Comparison of ENCODE assay signal across 8 mouse cellular contexts in genomic region chr12:69229251-69229650, GRCm38 (mm10). TPM values are rescaled to one million over a fixed set of nuclear protein-coding genes. Genes with fewer than 3 reads are reported as not detected.
DNase-seq lines count a peak whose midpoint lies in the region; ATAC-seq and TF ChIP-seq lines count a peak whose summit lies in the region.

No protein-coding gene starts in this region.

- TF ChIP-seq POLR2A in thymus, adult 2 months (IDR thresholded peaks at IDR 0.05; ENCODE audit: control insufficient read depth, extremely low read depth, insufficient read depth, low read length, poor library complexity) = no peak

- no peak overlapping the region for H3K4me2 ChIP-seq in liver, postnatal 0 days (ENCODE audit: low read depth, low read length)

- H3K9ac ChIP-seq in liver, postnatal 0 days (replicated peaks) = no peak overlapping the region

- WGBS in liver, postnatal 0 days (ENCODE audit: insufficient replicate concordance) = 52% methylated on average over 2 of the region's 2 CpGs
- 66% methylated on average over 2 of the region's 2 CpGs for WGBS in thymus, adult 2 months

- no peak for DNase-seq in layer of hippocampus, adult 2 months (ENCODE audit: low spot score in 2 of 2)
- no peak for DNase-seq in layer of hippocampus, postnatal 14 days (ENCODE audit: low spot score in 2 of 2)
- peak; percentile 44 for DNase-seq in MEL-GATA-1-ER (ENCODE audit: extremely low read depth, low read depth)
- DNase-seq in liver, postnatal 0 days = peak; percentile 63
- peak; percentile 22 for DNase-seq in thymus, adult 2 months
- no peak for DNase-seq in layer of hippocampus, postnatal 25 days (ENCODE audit: extremely low spot score in 1 of 2, low spot score in 1 of 2)
- no peak for DNase-seq in layer of hippocampus, adult 8-10 months (ENCODE audit: low spot score in 2 of 2)
- DNase-seq in right cerebral cortex, adult 18-20 months = no peak

- peaks cover 6% of the 10 kb centered on the region; the same call in 1 of the 2 replicates for H3K36me3 ChIP-seq in liver, postnatal 0 days (replicated peaks; ENCODE audit: insufficient read depth, low read length)
- no peaks in the 10 kb centered on the region for H3K36me3 ChIP-seq in thymus, adult 2 months (ENCODE audit: control insufficient read depth, insufficient read depth, low read length)

- H3K4me3 ChIP-seq in layer of hippocampus, adult 2 months = no peak overlapping the region
- no peak overlapping the region for H3K4me3 ChIP-seq in liver, postnatal 0 days (ENCODE audit: low read depth, low read length)
- no peak overlapping the region for H3K4me3 ChIP-seq in thymus, adult 2 months (ENCODE audit: control insufficient read depth, insufficient read depth, low read length)

- TF ChIP-seq EP300 in liver, postnatal 0 days (IDR thresholded peaks at IDR 0.05; ENCODE audit: low read depth) = no peak

- H3K4me1 ChIP-seq in liver, postnatal 0 days (ENCODE audit: insufficient read depth) = peaks cover 8% of the 10 kb centered on the region
- peaks cover 3% of the 10 kb centered on the region; the same call in 1 of the 2 replicates for H3K4me1 ChIP-seq in thymus, adult 2 months (replicated peaks; ENCODE audit: control insufficient read depth, insufficient read depth, low read length)

- TF ChIP-seq CTCF in layer of hippocampus, adult 2 months (conservative IDR thresholded peaks at IDR 0.05) = peak; percentile 42
- peak; percentile 61 for TF ChIP-seq CTCF in liver, postnatal 0 days (IDR thresholded peaks at IDR 0.05; ENCODE audit: low read depth)
- TF ChIP-seq CTCF in thymus, adult 2 months (IDR thresholded peaks at IDR 0.05; ENCODE audit: borderline replicate concordance, control insufficient read depth, extremely low read depth, insufficient read depth, low read length, poor library complexity) = no peak

- no peaks in the 10 kb centered on the region for H3K9me3 ChIP-seq in liver, postnatal 0 days (ENCODE audit: low read length)

- H3K27ac ChIP-seq in layer of hippocampus, adult 2 months = no peak overlapping the region
- H3K27ac ChIP-seq in liver, postnatal 0 days (ENCODE audit: low read depth) = no peak overlapping the region
- no peak overlapping the region for H3K27ac ChIP-seq in thymus, adult 2 months (ENCODE audit: control insufficient read depth, insufficient read depth, low read length)

- H3K27me3 ChIP-seq in liver, postnatal 0 days (ENCODE audit: insufficient read depth, low read length) = no peaks in the 10 kb centered on the region
- H3K27me3 ChIP-seq in thymus, adult 2 months (ENCODE audit: control insufficient read depth, insufficient read depth, low read length) = no peaks in the 10 kb centered on the region

- no peak for ATAC-seq in liver, postnatal 0 days

RNA-seq across cellular contexts. Expression of gene Pole2, which starts 1.3 kb away (rescaled TPM):
- total RNA-seq in layer of hippocampus, adult 2 months (2021) = under 1 TPM; 0.72 to 0.76 TPM
- total RNA-seq in layer of hippocampus, postnatal 14 days (2021) = under 1 TPM; 0.69 to 0.85 TPM
- 8.0 and 9.3 TPM in 2 replicates for polyA plus RNA-seq in liver, postnatal 0 days (2015; fragmentation: Nextera tagmentation; extraction: Ambion mirVana)
- 16.5 and 16.9 TPM in 2 replicates for polyA plus RNA-seq in thymus, adult 2 months (2012; rRNA removed)
- total RNA-seq in layer of hippocampus, postnatal 25 days (2021) = 1 to 10 TPM in 1 of 2 experiments, under 1 TPM in 1; 0.27 to 1.4 TPM
- total RNA-seq in layer of hippocampus, adult 8-10 months (2022) = 1 to 10 TPM in 1 of 4 experiments, under 1 TPM in 3; 0.71 to 1.0 (median 0.80) TPM

RNA-seq across cellular contexts. Expression of gene Klhdc1, which starts 11.7 kb away (rescaled TPM):
- total RNA-seq in layer of hippocampus, adult 2 months (2021) = 10 to 100 TPM; 17.5 to 18.6 TPM
- total RNA-seq in layer of hippocampus, postnatal 14 days (2021) = 10 to 100 TPM; 12.4 to 13.7 TPM
- polyA plus RNA-seq in liver, postnatal 0 days (2015; fragmentation: Nextera tagmentation; extraction: Ambion mirVana) = 5.9 and 6.1 TPM in 2 replicates
- 1.2 and 1.4 TPM in 2 replicates for polyA plus RNA-seq in thymus, adult 2 months (2012; rRNA removed)
- 10 to 100 TPM; 15.2 to 18.4 TPM for total RNA-seq in layer of hippocampus, postnatal 25 days (2021)
- 10 to 100 TPM; 16.0 to 24.5 (median 17.5) TPM for total RNA-seq in layer of hippocampus, adult 8-10 months (2022)

RNA-seq across cellular contexts. Expression of gene Gm49384, which starts 25.2 kb away (rescaled TPM):
- total RNA-seq in layer of hippocampus, adult 2 months (2021) = 1 to 10 TPM; 3.5 to 5.1 TPM
- 1 to 10 TPM; 3.8 to 4.0 TPM for total RNA-seq in layer of hippocampus, postnatal 14 days (2021)
- 8.3 and 9.5 TPM in 2 replicates for polyA plus RNA-seq in liver, postnatal 0 days (2015; fragmentation: Nextera tagmentation; extraction: Ambion mirVana)
- 0.36 and 1.3 TPM in 2 replicates for polyA plus RNA-seq in thymus, adult 2 months (2012; rRNA removed)
- total RNA-seq in layer of hippocampus, postnatal 25 days (2021) = 1 to 10 TPM; 3.4 to 3.8 TPM
- total RNA-seq in layer of hippocampus, adult 8-10 months (2022) = 1 to 10 TPM; 2.5 to 5.0 (median 3.8) TPM

RNA-seq across cellular contexts. Expression of gene Dnaaf2, which starts 31.0 kb away (rescaled TPM):
- total RNA-seq in layer of hippocampus, adult 2 months (2021) = 1 to 10 TPM; 1.9 TPM
- total RNA-seq in layer of hippocampus, postnatal 14 days (2021) = 1 to 10 TPM; 2.2 TPM
- 2.9 and 3.0 TPM in 2 replicates for polyA plus RNA-seq in liver, postnatal 0 days (2015; fragmentation: Nextera tagmentation; extraction: Ambion mirVana)
- 4.8 TPM in 2 replicates for polyA plus RNA-seq in thymus, adult 2 months (2012; rRNA removed)
- total RNA-seq in layer of hippocampus, postnatal 25 days (2021) = 1 to 10 TPM; 1.9 to 2.1 TPM
- 1 to 10 TPM; 1.0 to 1.9 (median 1.4) TPM for total RNA-seq in layer of hippocampus, adult 8-10 months (2022)

RNA-seq across cellular contexts. Expression of gene Gm49383, which starts 32.3 kb away (rescaled TPM):
- 1 to 10 TPM; 3.8 to 4.1 TPM for total RNA-seq in layer of hippocampus, adult 2 months (2021)
- total RNA-seq in layer of hippocampus, postnatal 14 days (2021) = 1 to 10 TPM; 4.0 to 7.1 TPM
- polyA plus RNA-seq in liver, postnatal 0 days (2015; fragmentation: Nextera tagmentation; extraction: Ambion mirVana) = 9.1 and 10.2 TPM in 2 replicates
- 5.5 and 9.5 TPM in 2 replicates for polyA plus RNA-seq in thymus, adult 2 months (2012; rRNA removed)
- 1 to 10 TPM; 3.4 to 7.7 TPM for total RNA-seq in layer of hippocampus, postnatal 25 days (2021)
- 1 to 10 TPM; 6.2 to 8.3 (median 7.0) TPM for total RNA-seq in layer of hippocampus, adult 8-10 months (2022)

Comparison
In these comparisons a context has a peak if more than half of its experiments do, and no peak if none do; other contexts are left out.
1. DNase-seq: peak in MEL-GATA-1-ER (single experiment), liver, postnatal 0 days (single experiment) and thymus, adult 2 months (single experiment); none in layer of hippocampus, adult 2 months (0 of 2), layer of hippocampus, postnatal 14 days (0 of 2), layer of hippocampus, postnatal 25 days (0 of 2), layer of hippocampus, adult 8-10 months (0 of 2) and right cerebral cortex, adult 18-20 months (single experiment).